Mouse (Mus musculus) brain, embryonic 14.5 days (tissue): ENCODE measurements around the gene Slc10a6. TPM values are rescaled to one million over a fixed set of nuclear protein-coding genes. Genes with fewer than 3 reads are reported as not detected.

Experiments
- DNase-seq: peaks from one replicate; pipeline ENCODE4 v3.0.0-alpha.2; 2011; ENCODE audit warnings: low read depth
- CTCF ChIP-seq: fragments of 200-500 bp; IDR thresholded peaks from 2 replicates; pipeline ENCODE4 v1.5.1; 2012; ENCODE audit warnings: inconsistent platforms, mild to moderate bottlenecking, moderate library complexity, borderline replicate concordance; ENCODE audit not compliant: insufficient read depth, insufficient read length; ENCODE audit errors: extremely low read depth
- POLR2A ChIP-seq: fragments of 200-500 bp; IDR thresholded peaks from 2 replicates; pipeline ENCODE4 v1.6.1; 2012; ENCODE audit warnings: mild to moderate bottlenecking, inconsistent platforms, borderline replicate concordance; ENCODE audit not compliant: poor library complexity, insufficient read depth, insufficient read length, severe bottlenecking; ENCODE audit errors: extremely low read depth
- polyA plus RNA-seq: library from polyadenylated mRNA; depleted of rRNA; stranded (reverse); fragments of >200 nt; gene quantifications from 2 replicates; pipeline ENCODE4 v1.2.3, GENCODE M21; 2012

Slc10a6 gene
- polyA plus RNA-seq, 1 experiment, result 0.25 TPM

- TF ChIP-seq CTCF (peak; percentile 71), POLR2A (0 out of 2 replicates have a peak, but pooled peaks have one; percentile 11)
These were observed 26.3 kb upstream of the Slc10a6 start, which contains the start of gene 1700016H13Rik for GRCm38 (mm10) chr5:103655346-103656118. Gene 1700016H13Rik (minus strand): TSS chr5:103656010.

GRCm38 (mm10) chr5:103654780-103655179 lies 25.6 kb upstream of the Slc10a6 start:
- TF ChIP-seq CTCF, result no peak
- no peak for TF ChIP-seq POLR2A
- peak; percentile 31 for DNase-seq

More at GRCm38 (mm10) chr5:103655346-103656118, 26.3 kb upstream of the Slc10a6 start, which contains the start of gene 1700016H13Rik:
- peak; percentile 69 for DNase-seq

GRCm38 (mm10) chr5:103654225-103654624 lies 25.0 kb upstream of the Slc10a6 start:
- TF ChIP-seq POLR2A (no peak), CTCF (peak; percentile 64; the same call in 1 of the 2 replicates)
- peak; percentile 76 for DNase-seq

GRCm38 (mm10) chr5:103647320-103647719 lies 18.1 kb upstream of the Slc10a6 start:
- no peak for TF ChIP-seq CTCF
- no peak for DNase-seq

- no peak for TF ChIP-seq POLR2A
- TF ChIP-seq CTCF, result no peak
- no peak for DNase-seq
These were observed 15.0 kb upstream of the Slc10a6 start for GRCm38 (mm10) chr5:103644167-103644566.

GRCm38 (mm10) chr5:103637162-103637561 lies 8.0 kb upstream of the Slc10a6 start:
- TF ChIP-seq CTCF (no peak), POLR2A (no peak)
- DNase-seq, result no peak

GRCm38 (mm10) chr5:103629854-103630580 lies 814 bp upstream of the Slc10a6 start:
- TF ChIP-seq CTCF (no peak), POLR2A (no peak)
- no peak for DNase-seq

GRCm38 (mm10) chr5:103628499-103628898 lies 704 bp downstream of the Slc10a6 start:
- no peak for DNase-seq

GRCm38 (mm10) chr5:103624831-103625230 lies 4.4 kb downstream of the Slc10a6 start:
- TF ChIP-seq POLR2A, result no peak
- TF ChIP-seq CTCF, result no peak

More at GRCm38 (mm10) chr5:103628499-103628898, 704 bp downstream of the Slc10a6 start:
- no peak for TF ChIP-seq CTCF
- no peak for TF ChIP-seq POLR2A

GRCm38 (mm10) chr5:103622321-103622720 lies 6.9 kb downstream of the Slc10a6 start:
- TF ChIP-seq POLR2A (no peak), CTCF (no peak)
- peak; percentile 24 for DNase-seq

More at GRCm38 (mm10) chr5:103624831-103625230, 4.4 kb downstream of the Slc10a6 start:
- DNase-seq, result no peak

GRCm38 (mm10) chr5:103620301-103620973 lies 8.8 kb downstream of the Slc10a6 start:
- DNase-seq, result no peak
- no peak for TF ChIP-seq CTCF
- TF ChIP-seq POLR2A, result no peak

- TF ChIP-seq CTCF (no peak), POLR2A (no peak)
- DNase-seq, result no peak
These were observed 12.0 kb downstream of the Slc10a6 start for GRCm38 (mm10) chr5:103617191-103617590.
